ENCODE assay signal across 16 mouse cellular contexts in genomic region chrX:78479710-78480109, GRCm38 (mm10).
A peak's percentile ranks its signal among the peaks of the same experiment; 100 is the strongest.
DNase-seq lines count a peak whose midpoint lies in the region; ATAC-seq and TF ChIP-seq lines count a peak whose summit lies in the region.
"Had no signal": no experiment of that assay in that cellular context is flagged by ENCODE, and none has a peak within 500 bp of the region (broad histone marks: within the 10 kb centered on the region; RNA-seq: fewer than 3 reads in every experiment).

No protein-coding gene starts in this region.

- no peak overlapping the region for H3K27ac ChIP-seq in kidney, adult 2 months (ENCODE audit: insufficient read depth, low read depth, low read length)
- H3K27ac ChIP-seq in kidney, embryonic 16.5 days (ENCODE audit: low read length) = no peak overlapping the region
- H3K27ac ChIP-seq: limb, embryonic 15.5 days; lung, embryonic 15.5 days; midbrain, embryonic 10.5 days had no signal

- H3K4me2 ChIP-seq in kidney, embryonic 16.5 days (replicated peaks; ENCODE audit: low read depth, low read length) = no peak overlapping the region
- H3K4me2 ChIP-seq: limb, embryonic 15.5 days; lung, embryonic 15.5 days had no signal

- H3K9ac ChIP-seq in kidney, embryonic 16.5 days (replicated peaks; ENCODE audit: low read length) = no peak overlapping the region
- H3K9ac ChIP-seq: limb, embryonic 15.5 days; lung, embryonic 15.5 days had no signal

- ATAC-seq in CD4-positive, CD25-positive, alpha-beta regulatory T cell, adult 4 months = no peak
- ATAC-seq in kidney, embryonic 16.5 days (ENCODE audit: low FRiP score, low TSS enrichment) = no peak
- ATAC-seq in frontal cortex, adult (ENCODE audit: low TSS enrichment) = no peak

- no peaks in the 10 kb centered on the region for H3K36me3 ChIP-seq in kidney, adult 2 months (ENCODE audit: control insufficient read depth, insufficient read depth, low read length)
- no peaks in the 10 kb centered on the region for H3K36me3 ChIP-seq in kidney, embryonic 16.5 days (ENCODE audit: insufficient read depth, low read length)
- H3K36me3 ChIP-seq: G1E; limb, embryonic 15.5 days; lung, embryonic 15.5 days; midbrain, embryonic 10.5 days had no signal

- TF ChIP-seq POLR2A in kidney, adult 2 months (IDR thresholded peaks at IDR 0.05; ENCODE audit: low read depth, low read length) = no peak

- peak; percentile 33 for DNase-seq in CD4-positive, CD25-positive, alpha-beta regulatory T cell, adult 2 months (ENCODE audit: low read depth, low spot score)
- DNase-seq in kidney, adult 2 months = peak; percentile 15
- peak; percentile 22 for DNase-seq in 3T3-L1 (ENCODE audit: low read depth, low spot score)
- peak; percentile 8 for DNase-seq in c-Kit-positive CD71-positive TER-119-negative erythroid progenitor cells, embryonic 14.5 days (ENCODE audit: low read depth)
- DNase-seq in right cerebral cortex, postnatal 25 days = no peak
- DNase-seq: cerebellum, adult 9-10 months; heart, postnatal 36 days had no signal

- TF ChIP-seq CTCF in kidney, adult 2 months (conservative IDR thresholded peaks at IDR 0.05; ENCODE audit: insufficient read depth, insufficient read length, low read depth, low read length) = no peak

- H3K9me3 ChIP-seq in kidney, embryonic 16.5 days (ENCODE audit: low read length) = no peaks in the 10 kb centered on the region
- H3K9me3 ChIP-seq: G1E; limb, embryonic 15.5 days; lung, embryonic 15.5 days; midbrain, embryonic 10.5 days had no signal

- no peaks in the 10 kb centered on the region for H3K4me1 ChIP-seq in kidney, adult 2 months (ENCODE audit: control insufficient read depth, insufficient read depth, low read length)
- no peaks in the 10 kb centered on the region for H3K4me1 ChIP-seq in kidney, embryonic 16.5 days (ENCODE audit: insufficient read depth, low read length)
- H3K4me1 ChIP-seq: limb, embryonic 15.5 days; lung, embryonic 15.5 days; midbrain, embryonic 10.5 days had no signal

- H3K4me3 ChIP-seq in kidney, adult 2 months (ENCODE audit: insufficient read depth, low read depth, low read length) = no peak overlapping the region
- H3K4me3 ChIP-seq in kidney, embryonic 16.5 days (ENCODE audit: low read length) = no peak overlapping the region
- H3K4me3 ChIP-seq: erythroblast, embryonic 14.5 days; limb, embryonic 15.5 days; lung, embryonic 15.5 days; midbrain, embryonic 10.5 days; myocyte had no signal

- 74% methylated on average over 3 of the region's 3 CpGs for WGBS in kidney, adult 2 months
- 70% methylated on average over 3 of the region's 3 CpGs for WGBS in kidney, embryonic 16.5 days

- no peaks in the 10 kb centered on the region for H3K27me3 ChIP-seq in kidney, adult 2 months (replicated peaks; ENCODE audit: control insufficient read depth, insufficient read depth, low read length)
- no peaks in the 10 kb centered on the region for H3K27me3 ChIP-seq in kidney, embryonic 16.5 days (ENCODE audit: insufficient read depth, low read length)
- H3K27me3 ChIP-seq: limb, embryonic 15.5 days; lung, embryonic 15.5 days had no signal
